Mouse (Mus musculus) heart, adult 18-20 months (tissue): Measurements from ENCODE around the gene Defb20. TPM values are rescaled to one million over a fixed set of nuclear protein-coding genes. Genes with fewer than 3 reads are reported as not detected.

Source experiments
- DNase-seq, 2 experiments: peaks; one replicate each; pipeline ENCODE4 v3.0.0; 2021 to 2022; ENCODE audit warnings: mixed read lengths in 1 of 2
- total RNA-seq, 2 experiments: library from RNA; stranded (reverse); gene quantifications; 2 replicates each; pipeline ENCODE4 v1.2.3; 2021

Defb20 gene
- total RNA-seq, 2 experiments from 2014 or later, result not detected

DNA sequence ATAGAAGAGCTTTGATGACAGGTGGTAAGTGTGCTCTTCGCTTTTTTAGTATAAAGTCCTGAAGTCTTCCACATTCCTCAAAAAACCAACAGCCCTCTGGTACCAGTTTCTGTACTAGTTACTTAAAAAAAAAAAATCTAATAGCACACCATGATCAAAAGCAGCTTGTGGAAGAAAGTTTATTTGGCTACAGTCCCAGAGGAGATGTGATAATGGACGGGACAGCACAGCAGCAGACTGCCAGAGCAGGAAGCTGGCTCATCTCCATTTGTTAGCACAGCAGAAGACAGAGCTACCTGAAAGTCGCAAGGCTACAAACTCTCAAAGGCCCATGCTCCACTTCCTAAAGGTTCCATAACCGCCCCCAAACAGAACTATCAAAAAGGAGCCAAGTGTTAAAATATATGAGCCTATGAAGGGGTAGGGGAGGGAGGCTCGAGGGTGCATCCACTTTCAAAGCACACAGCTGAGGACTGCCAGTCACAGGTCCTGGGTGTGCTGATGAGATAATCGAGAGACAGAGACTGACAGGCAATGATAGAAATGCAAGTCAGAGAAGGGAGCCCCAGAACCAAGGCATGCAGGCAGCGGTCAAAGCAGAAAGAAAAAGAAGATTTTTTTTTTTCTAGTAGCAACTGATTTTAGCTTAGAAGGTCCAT lies 23.5 kb downstream of the Defb20 start:
- no peak for DNase-seq

DNA sequence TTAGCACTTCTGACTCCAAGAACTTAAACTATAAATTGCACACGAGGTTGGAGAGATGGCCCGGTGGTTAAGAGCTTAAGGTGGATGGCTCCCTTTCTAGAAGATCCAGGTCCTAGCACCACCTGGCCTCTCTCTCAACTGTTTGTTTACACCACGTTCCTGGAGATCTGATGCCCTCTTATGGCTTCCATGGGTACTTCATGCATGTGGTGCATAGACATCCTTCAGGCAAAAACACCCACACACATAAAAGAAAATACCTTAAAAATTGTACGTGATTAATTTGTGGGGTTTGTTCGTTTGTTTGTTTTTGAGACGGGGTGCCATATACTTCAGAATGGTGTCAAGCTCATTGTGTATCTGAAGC lies 24.0 kb downstream of the Defb20 start:
- DNase-seq, result no peak

DNA sequence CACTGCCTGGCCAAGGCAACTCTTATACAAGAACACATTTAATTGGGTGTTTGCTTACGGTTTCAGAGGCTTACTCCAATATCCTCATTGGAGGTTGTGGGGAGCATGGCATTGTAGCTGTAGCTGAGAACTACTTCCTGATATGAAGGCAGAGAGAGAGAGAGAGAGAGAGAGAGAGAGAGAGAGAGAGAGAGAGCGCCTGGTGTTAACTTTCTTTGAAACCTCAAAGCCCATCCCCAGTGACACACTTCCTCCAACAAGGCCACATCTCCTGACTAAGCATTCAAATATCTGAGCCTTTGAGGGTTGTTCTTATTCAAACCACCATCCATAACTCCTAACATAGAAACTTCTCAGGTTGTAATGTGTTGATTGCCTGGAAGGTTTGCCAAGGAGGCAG lies 27.1 kb downstream of the Defb20 start:
- DNase-seq, result no peak

DNA sequence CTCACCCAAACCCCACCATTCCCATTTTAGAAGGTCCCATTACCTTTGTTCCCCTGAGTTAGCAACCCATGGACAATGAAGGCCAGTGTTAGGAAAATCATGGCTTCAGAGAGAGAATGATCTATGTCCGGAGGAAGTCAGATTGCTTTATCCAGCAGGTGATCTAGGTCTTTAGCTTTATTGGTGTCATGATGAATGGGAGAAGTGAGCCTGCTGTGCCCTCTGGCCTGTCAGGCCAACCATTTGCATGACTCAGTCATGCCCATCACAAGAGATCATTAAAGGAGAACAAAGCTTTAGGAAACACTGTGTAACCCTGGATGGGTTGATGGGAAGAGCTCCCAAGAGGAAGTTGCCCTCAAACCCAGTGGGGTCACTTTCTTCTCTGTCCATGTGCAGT lies 34.7 kb downstream of the Defb20 start, which contains the start of gene Defb26:
TSS of gene Defb26 (minus strand) at position 101 of the 400 bp plus-strand sequence.
- DNase-seq, result no peak

DNA sequence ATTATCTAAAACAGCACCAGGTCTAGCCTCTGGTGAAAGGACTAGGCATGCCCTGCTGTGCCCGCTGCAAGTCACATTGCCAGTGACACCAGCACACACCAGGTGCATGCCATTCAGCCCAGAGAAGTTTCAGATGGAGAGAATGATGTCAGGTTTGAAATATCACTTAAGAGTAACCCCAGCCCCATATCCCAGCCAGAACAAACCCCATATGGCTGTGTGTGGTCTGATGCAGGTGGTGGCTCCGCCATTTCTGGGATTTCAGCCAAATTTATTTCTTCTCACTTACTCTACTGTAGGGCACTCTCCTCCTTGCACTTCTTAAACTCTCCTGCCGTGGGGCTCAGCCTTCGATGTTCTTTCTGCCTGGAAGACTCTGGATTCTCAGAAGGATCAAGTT lies 39.2 kb downstream of the Defb20 start:
- DNase-seq, result no peak

DNA sequence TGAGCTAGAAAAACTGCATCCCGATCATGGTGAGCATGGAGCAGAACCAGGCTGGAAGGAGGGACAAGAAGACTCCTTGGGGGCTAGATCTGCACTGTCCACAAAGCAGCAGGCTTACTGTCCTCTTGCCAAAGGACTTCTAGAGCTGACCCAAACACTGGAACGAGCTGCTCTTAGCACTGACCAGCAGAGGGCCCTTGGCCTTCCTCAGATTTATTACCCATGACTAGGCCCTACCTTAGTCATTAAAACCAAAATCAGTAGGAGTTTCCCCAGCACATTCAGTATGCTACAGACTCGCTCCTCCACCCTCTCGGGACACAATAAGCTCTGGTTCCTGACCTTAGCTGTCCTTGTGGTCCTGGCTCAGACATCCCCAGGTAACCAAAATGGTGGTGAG lies 41.1 kb downstream of the Defb20 start, which contains the start of gene Defb28:
TSS of gene Defb28 (plus strand) at position 275 of the 400 bp plus-strand sequence.
- no peak for DNase-seq

Other genes with a start within 250 kb of the Defb20 start
- gene Tbc1d20, start 183.2 kb upstream of the Defb20 start, total RNA-seq, result 10 to 100 TPM; 40.2 to 48.8 TPM
- 10 to 100 TPM; 45.8 to 46.9 TPM for gene Rbck1, start 144.4 kb upstream of the Defb20 start, total RNA-seq
- 1 to 10 TPM; 2.8 to 3.8 TPM for gene Trib3, start 133.0 kb upstream of the Defb20 start, total RNA-seq
- not detected for gene Nrsn2, start 100.4 kb upstream of the Defb20 start, total RNA-seq
- gene Sox12, start 79.0 kb upstream of the Defb20 start, total RNA-seq, result 1 to 10 TPM; 5.7 to 5.8 TPM
- 1 to 10 TPM; 5.0 to 5.8 TPM for gene Zcchc3, start 62.0 kb upstream of the Defb20 start, total RNA-seq
- 1 to 10 TPM; 1.6 to 2.4 TPM for gene 6820408C15Rik, start 61.5 kb upstream of the Defb20 start, total RNA-seq
- not detected for gene Defb23, start 12.4 kb upstream of the Defb20 start, total RNA-seq
- gene Defb22, start 13.1 kb downstream of the Defb20 start, total RNA-seq, result not detected
- gene Defb26, start 34.6 kb downstream of the Defb20 start, total RNA-seq, result not detected
- not detected for gene Defb28, start 41.2 kb downstream of the Defb20 start, total RNA-seq
- not detected for gene Defb29, start 63.0 kb downstream of the Defb20 start, total RNA-seq
- gene Gm17416, start 92.3 kb downstream of the Defb20 start, total RNA-seq, result not detected
- not detected for gene Defb21, start 95.7 kb downstream of the Defb20 start, total RNA-seq
- gene Defb19, start 103.2 kb downstream of the Defb20 start, total RNA-seq, result not detected
- gene Defb45, start 122.3 kb downstream of the Defb20 start, total RNA-seq, result not detected
- not detected for gene Defb36, start 127.3 kb downstream of the Defb20 start, total RNA-seq
- not detected for gene Defb25, start 146.0 kb downstream of the Defb20 start, total RNA-seq
- gene Rem1, start 149.9 kb downstream of the Defb20 start, total RNA-seq, result 1 to 10 TPM; 3.3 to 4.7 TPM
- 10 to 100 TPM; 32.7 to 39.6 TPM for gene H13, start 192.4 kb downstream of the Defb20 start, total RNA-seq
- gene Mcts2, start 210.0 kb downstream of the Defb20 start, total RNA-seq, result 10 to 100 TPM; 15.8 to 16.4 TPM